Mouse (Mus musculus) C2C12 (cell line): Measurements from ENCODE around the gene Atcay. TPM values are rescaled to one million over a fixed set of nuclear protein-coding genes. Genes with fewer than 3 reads are reported as not detected.
"Not testable (repeated sequence)": the region's sequence is repeated elsewhere in the genome, so short reads cannot be mapped to it uniquely, and the experiment has no call there.

ENCODE experiments used
- H3K27me3 ChIP-seq: one replicate; pipeline ENCODE4 v1.6.1; 2011; ENCODE audit not compliant: control insufficient read depth, insufficient read depth, insufficient read length
- H3K36me3 ChIP-seq: one replicate; pipeline ENCODE4 v1.6.1; 2011; ENCODE audit not compliant: control insufficient read depth, insufficient read depth
- H3K4me3 ChIP-seq: one replicate; pipeline ENCODE4 v1.5.1; 2011; ENCODE audit warnings: mild to moderate bottlenecking, control low read depth; ENCODE audit not compliant: poor library complexity, insufficient read depth, severe bottlenecking
- H3K79me2 ChIP-seq: one replicate; pipeline ENCODE4 v1.6.1; 2011; ENCODE audit not compliant: control insufficient read depth, insufficient read depth
- H3K79me3 ChIP-seq: one replicate; pipeline ENCODE4 v1.6.1; 2011; ENCODE audit warnings: low read depth, control low read depth
- H3ac ChIP-seq: one replicate; pipeline ENCODE3; 2011; ENCODE audit warnings: low read depth; ENCODE audit not compliant: control insufficient read depth, insufficient read length
- CEBPB ChIP-seq: IDR thresholded peaks from one replicate; pipeline ENCODE4 v1.6.1; 2011; ENCODE audit warnings: low read depth, mild to moderate bottlenecking, control low read depth, moderate library complexity
- CTCF ChIP-seq: IDR thresholded peaks from one replicate; pipeline ENCODE4 v1.5.1; 2011; ENCODE audit not compliant: control insufficient read depth, insufficient read depth, insufficient read length
- FOSL1 ChIP-seq: IDR thresholded peaks from one replicate; pipeline ENCODE4 v1.8.0; 2011; ENCODE audit warnings: mild to moderate bottlenecking, low read length; ENCODE audit not compliant: poor library complexity, insufficient read depth, severe bottlenecking
- MAX ChIP-seq: IDR thresholded peaks from one replicate; pipeline ENCODE4 v1.6.1; 2011; ENCODE audit warnings: mild to moderate bottlenecking, control low read depth
- MYOD1 ChIP-seq: IDR thresholded peaks from one replicate; pipeline ENCODE4 v1.6.1; 2011; ENCODE audit warnings: low read depth; ENCODE audit not compliant: control insufficient read depth, insufficient read length
- MYOG ChIP-seq: IDR thresholded peaks from one replicate; pipeline ENCODE4 v1.6.1; 2011; ENCODE audit not compliant: control insufficient read depth, insufficient read length; ENCODE audit errors: extremely low read depth
- USF1 ChIP-seq: IDR thresholded peaks from one replicate; pipeline ENCODE4 v1.6.1; 2011; ENCODE audit warnings: low read depth, mild to moderate bottlenecking, control low read depth, moderate library complexity
- polyA plus RNA-seq: library from polyadenylated mRNA; unstranded; fragments of >200 nt; fragmentation: generic; extraction: Trizol; gene quantifications from one replicate; pipeline ENCODE4 v1.2.1, GENCODE M21; 2012; ENCODE audit warnings: missing spikeins

Gene Atcay
- polyA plus RNA-seq, 1 experiment, result 0.26 TPM

DNA sequence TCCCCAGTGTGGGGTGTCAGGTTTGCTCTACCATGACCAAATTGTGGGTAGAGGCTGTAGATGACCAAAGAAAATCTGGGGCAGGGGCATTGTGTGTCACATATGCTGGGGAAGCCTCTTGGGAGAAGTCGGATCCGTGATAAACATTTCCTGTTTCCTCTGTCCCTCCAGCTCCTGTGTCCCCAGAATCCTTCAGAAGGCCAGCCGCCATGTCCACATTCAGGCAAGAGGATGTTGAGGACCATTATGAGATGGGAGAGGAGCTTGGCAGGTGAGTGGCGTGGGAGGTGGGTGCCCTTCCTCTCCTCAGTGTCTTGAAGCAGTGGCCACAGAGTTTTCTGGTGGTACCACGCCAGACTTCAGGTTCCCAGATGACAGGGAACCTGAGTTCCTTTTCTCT, 46.8 kb downstream of the Atcay start, which contains the start of gene 4930442H23Rik:
TSS of gene 4930442H23Rik (minus strand) at position 45 of the 400 bp plus-strand sequence.
- peaks cover 63% of the 10 kb centered on the region for H3K36me3 ChIP-seq
- no peaks in the 10 kb centered on the region for H3K27me3 ChIP-seq

GRCm38 (mm10) chr10:81182336-81183333, 48.0 kb downstream of the Atcay start, which contains the start of gene Dapk3:
TSS of gene Dapk3 (plus strand) at chr10:81183005.
- Histone ChIP-seq H3K36me3 (peaks cover 68% of the 10 kb centered on the region), H3K79me3 (peaks cover 38% of the 10 kb centered on the region), H3ac (peak within 1 kb of the TSS; percentile 75), H3K27me3 (no peaks in the 10 kb centered on the region), H3K4me3 (peak within 1 kb of the TSS; percentile 43), H3K79me2 (peaks cover 69% of the 10 kb centered on the region)
- peak; percentile 90 for TF ChIP-seq MYOG
- TF ChIP-seq CEBPB, result peak; percentile 13
- peak; percentile 29 for TF ChIP-seq FOSL1
- no peak for TF ChIP-seq USF1
- no peak for TF ChIP-seq CTCF
- TF ChIP-seq MYOD1, result no peak
- TF ChIP-seq MAX, result peak; percentile 89

More for the DNA sequence above, 46.8 kb downstream of the Atcay start, which contains the start of gene 4930442H23Rik:
- peaks cover 26% of the 10 kb centered on the region for H3K79me3 ChIP-seq
- H3K79me2 ChIP-seq, result peaks cover 58% of the 10 kb centered on the region
- peak within 1 kb of the TSS; percentile 43 for H3K4me3 ChIP-seq
- TF ChIP-seq MYOD1 (no peak), MAX (no peak), USF1 (no peak), CTCF (no peak), FOSL1 (no peak), CEBPB (no peak), MYOG (no peak)
- peak within 1 kb of the TSS; percentile 75 for H3ac ChIP-seq

DNA sequence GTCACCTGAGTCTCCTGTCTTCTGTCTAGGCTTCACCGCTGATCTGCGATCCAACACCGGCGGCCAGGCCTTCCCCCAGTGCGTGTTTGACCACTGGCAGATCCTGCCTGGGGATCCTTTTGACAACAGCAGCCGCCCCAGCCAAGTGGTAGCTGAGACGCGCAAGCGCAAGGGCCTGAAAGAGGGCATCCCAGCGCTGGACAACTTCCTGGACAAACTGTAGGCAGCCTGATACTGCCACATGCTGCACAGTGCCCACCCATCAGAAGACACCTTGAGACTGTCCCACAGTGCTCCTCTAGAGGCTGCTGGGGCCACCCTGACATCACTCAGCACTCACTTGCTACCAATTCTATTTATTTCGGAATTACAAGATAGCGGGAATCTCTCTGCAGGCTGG, 48.8 kb downstream of the Atcay start:
- H3K4me3 ChIP-seq, result peak overlapping the region; percentile 6
- H3K27me3 ChIP-seq, H3ac ChIP-seq: not testable (repeated sequence)
- H3K79me2 ChIP-seq, result peaks cover 71% of the 10 kb centered on the region
- peaks cover 70% of the 10 kb centered on the region for H3K36me3 ChIP-seq
- peaks cover 45% of the 10 kb centered on the region for H3K79me3 ChIP-seq

DNA sequence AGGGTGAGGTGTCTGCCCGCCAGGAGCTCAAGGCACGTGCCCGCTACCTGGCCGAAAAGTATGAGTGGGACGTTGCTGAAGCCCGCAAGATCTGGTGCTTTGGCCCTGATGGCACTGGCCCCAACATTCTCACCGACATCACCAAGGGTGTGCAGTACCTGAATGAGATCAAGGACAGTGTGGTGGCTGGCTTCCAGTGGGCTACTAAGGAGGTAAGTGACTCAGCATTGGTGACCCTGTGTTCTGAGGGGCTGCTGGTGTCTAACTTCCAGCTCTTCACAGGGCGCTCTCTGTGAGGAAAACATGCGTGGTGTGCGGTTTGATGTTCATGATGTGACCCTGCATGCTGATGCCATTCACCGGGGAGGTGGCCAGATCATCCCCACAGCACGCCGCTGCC, 49.7 kb downstream of the Atcay start:
- Histone ChIP-seq H3K79me2 (peaks cover 76% of the 10 kb centered on the region), H3K4me3 (no peak overlapping the region), H3ac (no peak overlapping the region), H3K36me3 (peaks cover 64% of the 10 kb centered on the region), H3K79me3 (peaks cover 50% of the 10 kb centered on the region), H3K27me3 (no peaks in the 10 kb centered on the region)
- TF ChIP-seq CTCF (no peak), USF1 (no peak), FOSL1 (no peak), MYOD1 (no peak), MYOG (no peak), CEBPB (no peak), MAX (no peak)

DNA sequence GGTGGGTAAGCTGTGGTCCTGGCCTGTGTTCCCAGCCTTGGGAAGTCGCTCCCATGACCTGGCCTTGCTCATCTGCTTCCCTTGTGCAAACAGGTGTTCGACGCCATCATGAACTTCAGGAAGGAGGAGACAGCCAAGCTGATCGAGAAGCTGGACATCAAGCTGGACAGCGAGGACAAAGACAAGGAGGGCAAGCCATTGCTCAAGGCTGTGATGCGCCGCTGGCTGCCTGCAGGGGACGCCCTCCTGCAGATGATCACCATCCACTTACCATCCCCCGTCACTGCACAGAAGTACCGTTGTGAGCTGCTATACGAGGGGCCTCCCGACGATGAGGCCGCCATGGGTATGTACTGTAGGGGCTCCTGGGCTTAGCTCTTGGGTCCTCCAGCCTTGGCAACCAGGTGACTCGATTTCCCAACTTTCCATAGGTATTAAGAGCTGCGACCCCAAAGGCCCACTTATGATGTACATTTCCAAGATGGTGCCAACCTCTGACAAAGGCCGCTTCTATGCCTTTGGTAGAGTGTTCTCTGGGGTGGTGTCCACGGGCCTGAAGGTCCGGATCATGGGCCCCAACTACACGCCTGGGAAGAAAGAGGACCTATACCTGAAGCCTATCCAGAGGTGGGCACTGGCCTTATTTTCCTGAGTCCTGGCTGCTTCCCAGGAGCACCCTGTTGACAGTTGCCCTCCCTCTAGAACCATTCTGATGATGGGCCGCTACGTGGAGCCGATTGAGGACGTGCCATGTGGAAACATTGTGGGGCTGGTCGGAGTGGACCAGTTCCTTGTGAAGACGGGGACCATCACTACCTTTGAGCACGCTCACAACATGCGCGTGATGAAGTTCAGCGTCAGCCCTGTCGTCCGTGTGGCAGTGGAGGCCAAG, 50.9 kb downstream of the Atcay start:
- no peaks in the 10 kb centered on the region for H3K27me3 ChIP-seq
- TF ChIP-seq CTCF (peak; percentile 1), USF1 (no peak), CEBPB (no peak)
- peak overlapping the region; percentile 10 for H3ac ChIP-seq
- H3K79me3 ChIP-seq, result peaks cover 50% of the 10 kb centered on the region
- no peak overlapping the region for H3K4me3 ChIP-seq
- peaks cover 54% of the 10 kb centered on the region for H3K36me3 ChIP-seq
- H3K79me2 ChIP-seq, result peaks cover 68% of the 10 kb centered on the region
